Mouse (Mus musculus): ENCODE measurements around the gene Fign. TPM values are rescaled to one million over a fixed set of nuclear protein-coding genes. Genes with fewer than 3 reads are reported as not detected.
A peak's percentile ranks its signal among the peaks of the same experiment; 100 is the strongest.

The Fign gene
- polyA plus RNA-seq, 1 experiment from 2014 or later = 16.4 TPM

- H3K36me3 ChIP-seq (ENCODE audit: control insufficient read depth, insufficient read depth, low read length) = no peaks in the 10 kb centered on the region
- H3K27ac ChIP-seq (ENCODE audit: low read depth, low read length) = no peak overlapping the region
- H3K9ac ChIP-seq (replicated peaks; ENCODE audit: low read depth, low read length) = no peak overlapping the region
- WGBS = 11% methylated on average over 17 of the region's 17 CpGs
- peak; percentile 50 for ATAC-seq (ENCODE audit: low read depth)
- H3K4me3 ChIP-seq (ENCODE audit: low read depth, low read length) = peak overlapping the region; percentile 11; the same call in 1 of the 2 replicates
- H3K4me2 ChIP-seq (ENCODE audit: low read depth, low read length) = peak overlapping the region; percentile 42
- no peaks in the 10 kb centered on the region for H3K9me3 ChIP-seq (ENCODE audit: control insufficient read depth, low read length)
- no peaks in the 10 kb centered on the region for H3K27me3 ChIP-seq (ENCODE audit: control insufficient read depth, insufficient read depth, low read length)
- H3K4me1 ChIP-seq (ENCODE audit: control insufficient read depth, insufficient read depth, low read length) = peaks cover 39% of the 10 kb centered on the region
Observed at GRCm38 (mm10) chr2:64074602-64075389, 23.0 kb downstream of the Fign start.

GRCm38 (mm10) chr2:64072158-64072557, 25.7 kb downstream of the Fign start:
- Histone ChIP-seq H3K4me2 (ENCODE audit: low read depth, low read length) (no peak overlapping the region), H3K4me3 (ENCODE audit: low read depth, low read length) (no peak overlapping the region), H3K4me1 (ENCODE audit: control insufficient read depth, insufficient read depth, low read length) (peaks cover 27% of the 10 kb centered on the region), H3K9me3 (ENCODE audit: control insufficient read depth, low read length) (no peaks in the 10 kb centered on the region), H3K36me3 (ENCODE audit: control insufficient read depth, insufficient read depth, low read length) (no peaks in the 10 kb centered on the region), H3K9ac (replicated peaks; ENCODE audit: low read depth, low read length) (no peak overlapping the region), H3K27me3 (ENCODE audit: control insufficient read depth, insufficient read depth, low read length) (no peaks in the 10 kb centered on the region), H3K27ac (ENCODE audit: low read depth, low read length) (no peak overlapping the region)
- ATAC-seq (ENCODE audit: low read depth) = no peak
- 18% methylated on average over 4 of the region's 4 CpGs for WGBS

GRCm38 (mm10) chr2:64069950-64070695, 27.7 kb downstream of the Fign start:
- Histone ChIP-seq H3K4me2 (ENCODE audit: low read depth, low read length) (no peak overlapping the region), H3K27ac (ENCODE audit: low read depth, low read length) (no peak overlapping the region), H3K27me3 (ENCODE audit: control insufficient read depth, insufficient read depth, low read length) (no peaks in the 10 kb centered on the region), H3K4me3 (ENCODE audit: low read depth, low read length) (no peak overlapping the region), H3K9ac (replicated peaks; ENCODE audit: low read depth, low read length) (no peak overlapping the region), H3K9me3 (ENCODE audit: control insufficient read depth, low read length) (no peaks in the 10 kb centered on the region), H3K36me3 (ENCODE audit: control insufficient read depth, insufficient read depth, low read length) (no peaks in the 10 kb centered on the region), H3K4me1 (ENCODE audit: control insufficient read depth, insufficient read depth, low read length) (peaks cover 14% of the 10 kb centered on the region; the same call in 1 of the 2 replicates)
- no peak for ATAC-seq (ENCODE audit: low read depth)
- WGBS = 87% methylated on average over 10 of the region's 10 CpGs

- Histone ChIP-seq H3K9ac (replicated peaks; ENCODE audit: low read depth, low read length) (no peak overlapping the region), H3K4me1 (ENCODE audit: control insufficient read depth, insufficient read depth, low read length) (no peaks in the 10 kb centered on the region), H3K4me2 (ENCODE audit: low read depth, low read length) (no peak overlapping the region), H3K4me3 (ENCODE audit: low read depth, low read length) (no peak overlapping the region), H3K36me3 (ENCODE audit: control insufficient read depth, insufficient read depth, low read length) (no peaks in the 10 kb centered on the region), H3K27ac (ENCODE audit: low read depth, low read length) (no peak overlapping the region), H3K9me3 (ENCODE audit: control insufficient read depth, low read length) (no peaks in the 10 kb centered on the region), H3K27me3 (ENCODE audit: control insufficient read depth, insufficient read depth, low read length) (no peaks in the 10 kb centered on the region)
- WGBS = 50% methylated on average over 4 of the region's 4 CpGs
- ATAC-seq (ENCODE audit: low read depth) = no peak
Observed at GRCm38 (mm10) chr2:64065511-64065910, 32.3 kb downstream of the Fign start.

GRCm38 (mm10) chr2:64059477-64059876, 38.4 kb downstream of the Fign start:
- no peak overlapping the region for H3K4me2 ChIP-seq (ENCODE audit: low read depth, low read length)
- no peak for ATAC-seq (ENCODE audit: low read depth)
- no peaks in the 10 kb centered on the region for H3K36me3 ChIP-seq (ENCODE audit: control insufficient read depth, insufficient read depth, low read length)
- no peaks in the 10 kb centered on the region for H3K27me3 ChIP-seq (ENCODE audit: control insufficient read depth, insufficient read depth, low read length)
- H3K9me3 ChIP-seq (ENCODE audit: control insufficient read depth, low read length) = no peaks in the 10 kb centered on the region
- no peak overlapping the region for H3K4me3 ChIP-seq (ENCODE audit: low read depth, low read length)
- no peak overlapping the region for H3K9ac ChIP-seq (replicated peaks; ENCODE audit: low read depth, low read length)
- 89% methylated on average over 5 of the region's 5 CpGs for WGBS
- no peak overlapping the region for H3K27ac ChIP-seq (ENCODE audit: low read depth, low read length)
- no peaks in the 10 kb centered on the region for H3K4me1 ChIP-seq (ENCODE audit: control insufficient read depth, insufficient read depth, low read length)

GRCm38 (mm10) chr2:64048142-64048541, 49.7 kb downstream of the Fign start:
- H3K36me3 ChIP-seq (ENCODE audit: control insufficient read depth, insufficient read depth, low read length) = no peaks in the 10 kb centered on the region
- no peaks in the 10 kb centered on the region for H3K9me3 ChIP-seq (ENCODE audit: control insufficient read depth, low read length)
- no peak overlapping the region for H3K4me2 ChIP-seq (ENCODE audit: low read depth, low read length)
- H3K27me3 ChIP-seq (ENCODE audit: control insufficient read depth, insufficient read depth, low read length) = no peaks in the 10 kb centered on the region
- H3K27ac ChIP-seq (ENCODE audit: low read depth, low read length) = no peak overlapping the region
- H3K4me1 ChIP-seq (ENCODE audit: control insufficient read depth, insufficient read depth, low read length) = no peaks in the 10 kb centered on the region; the same call in 1 of the 2 replicates
- 0 out of 2 replicates have a peak, but pooled peaks have one; percentile 34 for ATAC-seq (ENCODE audit: low read depth)
- WGBS = 70% methylated on average over 2 of the region's 2 CpGs
- no peak overlapping the region for H3K9ac ChIP-seq (replicated peaks; ENCODE audit: low read depth, low read length)
- H3K4me3 ChIP-seq (ENCODE audit: low read depth, low read length) = no peak overlapping the region

GRCm38 (mm10) chr2:64043099-64043498, 54.7 kb downstream of the Fign start:
- H3K9ac ChIP-seq (replicated peaks; ENCODE audit: low read depth, low read length) = no peak overlapping the region
- H3K4me1 ChIP-seq (ENCODE audit: control insufficient read depth, insufficient read depth, low read length) = no peaks in the 10 kb centered on the region
- H3K27me3 ChIP-seq (ENCODE audit: control insufficient read depth, insufficient read depth, low read length) = no peaks in the 10 kb centered on the region
- no peaks in the 10 kb centered on the region for H3K36me3 ChIP-seq (ENCODE audit: control insufficient read depth, insufficient read depth, low read length)
- H3K4me3 ChIP-seq (ENCODE audit: low read depth, low read length) = no peak overlapping the region
- H3K4me2 ChIP-seq (ENCODE audit: low read depth, low read length) = no peak overlapping the region
- 52% methylated on average over 3 of the region's 3 CpGs for WGBS
- H3K27ac ChIP-seq (ENCODE audit: low read depth, low read length) = no peak overlapping the region
- no peak for ATAC-seq (ENCODE audit: low read depth)
- H3K9me3 ChIP-seq (ENCODE audit: control insufficient read depth, low read length) = no peaks in the 10 kb centered on the region

- H3K36me3 ChIP-seq (ENCODE audit: control insufficient read depth, insufficient read depth, low read length) = no peaks in the 10 kb centered on the region
- ATAC-seq (ENCODE audit: low read depth) = no peak
- no peaks in the 10 kb centered on the region for H3K27me3 ChIP-seq (ENCODE audit: control insufficient read depth, insufficient read depth, low read length)
- H3K4me1 ChIP-seq (ENCODE audit: control insufficient read depth, insufficient read depth, low read length) = no peaks in the 10 kb centered on the region
- H3K9ac ChIP-seq (replicated peaks; ENCODE audit: low read depth, low read length) = no peak overlapping the region
- H3K4me2 ChIP-seq (ENCODE audit: low read depth, low read length) = no peak overlapping the region
- no peak overlapping the region for H3K27ac ChIP-seq (ENCODE audit: low read depth, low read length)
- WGBS = 62% methylated on average over 3 of the region's 3 CpGs
- H3K9me3 ChIP-seq (ENCODE audit: control insufficient read depth, low read length) = no peaks in the 10 kb centered on the region
- H3K4me3 ChIP-seq (ENCODE audit: low read depth, low read length) = no peak overlapping the region
Observed at GRCm38 (mm10) chr2:64035393-64035792, 62.4 kb downstream of the Fign start.

GRCm38 (mm10) chr2:64033871-64034270, 64.0 kb downstream of the Fign start:
- Histone ChIP-seq H3K4me2 (ENCODE audit: low read depth, low read length) (no peak overlapping the region), H3K9me3 (ENCODE audit: control insufficient read depth, low read length) (no peaks in the 10 kb centered on the region), H3K36me3 (ENCODE audit: control insufficient read depth, insufficient read depth, low read length) (no peaks in the 10 kb centered on the region), H3K9ac (replicated peaks; ENCODE audit: low read depth, low read length) (no peak overlapping the region), H3K4me3 (ENCODE audit: low read depth, low read length) (no peak overlapping the region), H3K27ac (ENCODE audit: low read depth, low read length) (no peak overlapping the region), H3K4me1 (ENCODE audit: control insufficient read depth, insufficient read depth, low read length) (no peaks in the 10 kb centered on the region), H3K27me3 (ENCODE audit: control insufficient read depth, insufficient read depth, low read length) (no peaks in the 10 kb centered on the region)
- 74% methylated on average over 3 of the region's 3 CpGs for WGBS
- no peak for ATAC-seq (ENCODE audit: low read depth)
